Mouse (Mus musculus) ES-E14 (cell line): Measurements from ENCODE around the gene Cbx6.

ENCODE experiments used
- CHD2 ChIP-seq: IDR thresholded peaks from 2 replicates; pipeline ENCODE4 v1.6.1; 2014; ENCODE audit warnings: mild to moderate bottlenecking, low read depth, low read length, inconsistent platforms
- HCFC1 ChIP-seq: IDR thresholded peaks from 2 replicates; pipeline ENCODE4 v1.6.1; 2012; ENCODE audit warnings: low read length, inconsistent platforms, borderline replicate concordance; ENCODE audit not compliant: insufficient read depth
- MAFK ChIP-seq: IDR thresholded peaks from 2 replicates; pipeline ENCODE4 v1.6.1; 2014; ENCODE audit warnings: mild to moderate bottlenecking, low read depth, low read length, inconsistent platforms; ENCODE audit not compliant: insufficient read depth
- ZNF384 ChIP-seq: IDR thresholded peaks from 2 replicates; pipeline ENCODE4 v1.6.1; 2012; ENCODE audit warnings: low read depth, low read length, inconsistent platforms

- no peak for TF ChIP-seq CHD2
- TF ChIP-seq ZNF384: no peak
- TF ChIP-seq MAFK: no peak
- TF ChIP-seq HCFC1: no peak
Observed at GRCm38 (mm10) chr15:79794173-79794572, 40.3 kb downstream of the Cbx6 start.
